Mouse (Mus musculus) heart, postnatal 14 days (tissue): Measurements from ENCODE around the gene Nusap1. TPM values are rescaled to one million over a fixed set of nuclear protein-coding genes. Genes with fewer than 3 reads are reported as not detected.
"Not testable (repeated sequence)": the region's sequence is repeated elsewhere in the genome, so short reads cannot be mapped to it uniquely, and the experiment has no call there.

Experiments used
- DNase-seq, 2 experiments: peaks; one replicate each; pipeline ENCODE4 v3.0.0; 2021 to 2022
- intact Hi-C: fragments of 180-260 bp; cut with DNase I; formaldehyde crosslinking; loops from one replicate; pipeline ENCODE4 v1.15.1; 2025
- long read RNA-seq, 2 experiments: library from polyadenylated mRNA; stranded (forward); transcript quantifications; one replicate each; pipeline ENCODE4 v2.0.0; 2021
- total RNA-seq, 2 experiments: library from RNA; stranded (reverse); gene quantifications; 2 replicates each; pipeline ENCODE4 v1.2.3; 2021

Nusap1 gene
- total RNA-seq: 1 to 10 TPM; 3.6 to 6.4 TPM
- long read RNA-seq, experiment 1, transcript Nusap1-202 (11 exons, 2,960 nt): major isoform, 26 of 31 reads
- long read RNA-seq, experiment 1, partial matches to known transcripts: 2 of 31 reads
- long read RNA-seq, experiment 1, other reads (novel, unspliced or antisense): 0 of 31 reads
- long read RNA-seq, experiment 2, transcript Nusap1-202 (11 exons, 2,960 nt): major isoform, 11 of 11 reads
- long read RNA-seq, experiment 2, partial matches to known transcripts: 0 of 11 reads
- long read RNA-seq, experiment 2, other reads (novel, unspliced or antisense): 0 of 11 reads

GRCm38 (mm10) chr2:119618199-119618982, at the start of gene Nusap1, which contains the start of gene Oip5:
Gene Nusap1 (plus strand): TSS chr2:119618298.
Gene Oip5 (minus strand): TSS chr2:119618469.
- intact Hi-C loops: no loop called here
- peak; percentile 88 to 93 for DNase-seq

GRCm38 (mm10) chr2:119572471-119572870, 45.6 kb upstream of the Nusap1 start:
- DNase-seq: no peak
- intact Hi-C loops: no loop called here

DNA sequence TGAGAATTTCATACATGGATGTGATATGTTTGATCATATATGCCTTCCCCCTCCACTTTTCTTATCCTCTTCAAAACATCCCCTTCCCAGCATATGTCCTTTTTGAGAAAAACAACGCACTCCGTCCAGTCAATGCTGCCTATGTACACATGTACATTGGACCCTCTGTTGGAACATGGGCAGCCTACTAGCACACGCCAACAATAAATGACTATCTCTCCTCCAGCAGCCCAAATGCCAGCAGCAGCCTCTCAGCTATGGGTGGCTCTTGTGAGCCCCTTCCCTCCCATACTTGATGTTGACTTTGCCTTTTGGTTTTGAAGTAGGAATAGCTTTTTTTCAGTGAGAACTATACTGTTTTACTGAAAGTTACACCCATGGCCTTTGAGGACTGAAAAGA, 36.5 kb upstream of the Nusap1 start:
- DNase-seq: no peak
- intact Hi-C loops: no loop called here

GRCm38 (mm10) chr2:119583439-119583838, 34.7 kb upstream of the Nusap1 start:
- intact Hi-C loops: no loop called here
- DNase-seq: no peak

- no peak for DNase-seq
- intact Hi-C loops: no loop called here
Observed at GRCm38 (mm10) chr2:119584282-119584681, 33.8 kb upstream of the Nusap1 start.

DNA sequence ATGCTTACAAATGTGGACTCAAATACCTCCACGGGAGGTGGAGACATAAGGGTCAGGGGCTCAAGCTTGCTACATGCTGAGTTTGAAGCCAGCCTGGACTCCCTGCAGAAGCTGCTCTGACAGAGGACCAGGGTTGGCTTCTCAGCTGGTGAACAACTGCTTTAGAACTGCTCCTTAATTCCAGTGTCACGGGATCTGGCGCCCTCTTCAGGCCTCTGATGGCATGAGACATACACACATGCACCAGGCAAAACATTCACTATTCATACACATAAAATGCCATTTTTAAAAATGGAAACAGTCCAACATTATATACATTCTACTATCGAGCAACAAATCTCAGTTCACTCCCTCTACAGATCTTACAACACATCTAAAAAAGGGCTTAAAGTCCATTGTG, 30.7 kb upstream of the Nusap1 start:
- intact Hi-C loops: loop anchor here (2.0 kb wide), 1 partner anchor 45 kb away; no protein-coding TSS in a partner anchor

GRCm38 (mm10) chr2:119591247-119591646, 26.9 kb upstream of the Nusap1 start:
- intact Hi-C loops: loop anchor here (5.0 kb wide), 1 partner anchor 114 kb away; the partner anchor contains the start of gene Ino80
- no peak for DNase-seq

More for the DNA sequence above, 30.7 kb upstream of the Nusap1 start:
- peak; percentile 59 to 70 for DNase-seq

GRCm38 (mm10) chr2:119593765-119594112, 24.4 kb upstream of the Nusap1 start:
- intact Hi-C loops: loop anchor here (2.0 to 5.0 kb wide), 2 partner anchors 23 to 116 kb away; partner anchors contain the start of gene Ino80

GRCm38 (mm10) chr2:119594113-119594981, 23.8 kb upstream of the Nusap1 start:
- intact Hi-C loops: loop anchor here (2.0 to 5.0 kb wide), 2 partner anchors 22 to 117 kb away; partner anchors contain the start of gene Ino80
- DNase-seq: peak; percentile 96 to 98

More at GRCm38 (mm10) chr2:119593765-119594112, 24.4 kb upstream of the Nusap1 start:
- DNase-seq: peak in 1 of 2 experiments; percentile 3

DNA sequence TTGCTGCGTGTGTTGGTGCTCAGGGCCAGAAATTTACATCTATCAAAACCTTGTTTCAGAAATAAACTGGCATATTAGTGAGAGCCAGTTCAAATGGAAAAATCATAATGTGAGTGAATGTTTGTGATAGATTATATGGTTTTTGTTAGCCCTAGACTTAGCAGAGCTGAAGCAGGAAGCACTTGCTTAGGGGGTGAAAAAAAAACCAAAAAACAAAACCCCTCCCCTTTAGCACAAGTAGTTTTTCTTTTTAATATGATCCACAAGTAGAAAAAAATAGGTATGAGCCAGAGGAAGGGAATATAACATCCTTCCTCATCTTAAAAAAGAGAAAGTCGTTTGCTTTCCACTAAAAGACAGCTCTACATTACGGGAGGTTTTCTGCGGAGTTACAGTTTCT, 22.8 kb upstream of the Nusap1 start:
- DNase-seq: no peak
- intact Hi-C loops: loop anchor here (2.0 kb wide), 1 partner anchor 21 kb away; no protein-coding TSS in a partner anchor

GRCm38 (mm10) chr2:119596781-119597330, 21.2 kb upstream of the Nusap1 start:
- no peak for DNase-seq
- intact Hi-C loops: no loop called here

- no peak for DNase-seq
- intact Hi-C loops: no loop called here
Observed at GRCm38 (mm10) chr2:119601027-119601426, 17.1 kb upstream of the Nusap1 start.

DNA sequence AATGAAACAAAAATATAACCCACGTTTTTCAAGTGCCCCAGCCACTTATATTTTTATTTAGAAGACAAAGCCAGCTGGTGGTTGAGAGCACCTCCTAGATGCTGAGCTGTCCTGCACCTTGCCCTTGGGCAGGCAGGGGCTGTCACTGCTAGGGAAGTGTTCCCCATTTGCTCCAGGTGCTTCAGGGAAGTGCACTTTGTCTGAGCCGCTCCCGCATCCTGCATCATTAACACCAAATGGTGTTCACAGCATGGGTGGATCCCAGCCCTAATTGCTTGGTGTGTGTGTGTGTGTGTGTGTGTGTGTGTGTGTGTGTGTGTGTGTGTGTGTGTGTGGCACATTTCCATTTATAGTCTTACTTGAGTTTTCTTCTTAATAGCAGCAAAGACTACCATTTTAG, 16.5 kb upstream of the Nusap1 start:
- intact Hi-C loops, DNase-seq: not testable (repeated sequence)

DNA sequence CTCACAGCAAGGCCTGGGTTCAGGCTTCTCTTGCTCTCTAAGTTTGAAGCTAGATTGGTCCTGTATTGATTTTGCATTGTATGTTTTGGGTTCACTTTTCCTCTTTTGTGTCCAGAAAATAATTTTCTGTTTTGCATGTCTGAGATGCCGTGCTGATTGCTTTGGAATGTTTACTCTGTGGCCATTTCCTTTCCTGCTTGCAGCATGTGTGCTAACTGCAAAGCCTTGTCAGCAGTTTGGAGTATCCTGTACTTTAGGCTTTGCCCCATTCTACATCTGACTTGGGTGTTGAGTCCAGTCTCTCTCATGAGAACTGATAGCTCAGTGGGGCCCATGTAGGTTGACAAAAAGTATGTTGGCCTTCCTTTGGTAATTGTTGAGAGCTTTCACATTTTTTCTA, 15.6 kb upstream of the Nusap1 start:
- no peak for DNase-seq

GRCm38 (mm10) chr2:119603909-119604308, 14.2 kb upstream of the Nusap1 start:
- DNase-seq: no peak
- intact Hi-C loops: no loop called here

More for the DNA sequence above, 15.6 kb upstream of the Nusap1 start:
- intact Hi-C loops: no loop called here

DNA sequence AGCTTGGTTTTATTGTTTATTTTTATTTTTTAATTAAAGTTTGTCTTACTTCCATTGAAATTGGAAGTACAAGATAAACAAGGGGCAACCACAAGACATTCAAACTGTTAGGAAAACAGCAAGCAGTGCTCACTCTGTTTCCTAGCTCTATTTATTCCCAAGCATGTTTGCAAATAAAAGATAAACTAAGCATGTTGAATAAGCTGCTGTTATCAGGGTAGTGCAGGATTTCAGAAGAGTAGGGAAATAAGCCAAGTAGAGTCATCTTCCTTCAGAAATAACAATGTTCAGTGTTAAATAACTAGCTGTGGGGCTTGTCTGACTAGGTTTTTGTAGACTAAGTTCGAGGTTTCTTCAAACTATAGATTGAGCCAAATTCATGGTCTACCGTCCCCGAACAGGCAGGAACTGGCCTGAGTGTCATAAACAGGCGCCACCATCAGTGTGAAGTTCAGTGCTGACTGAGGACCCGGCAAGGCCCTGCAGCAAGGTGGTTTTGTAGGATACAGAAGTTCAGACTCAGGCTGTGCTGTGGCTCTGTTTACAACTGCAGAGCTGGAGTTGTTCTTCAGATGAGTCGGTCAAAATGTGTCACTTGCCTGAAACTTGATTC, 12.6 kb upstream of the Nusap1 start:
- intact Hi-C loops: no loop called here

GRCm38 (mm10) chr2:119607023-119607422, 11.1 kb upstream of the Nusap1 start:
- DNase-seq: no peak

More for the DNA sequence above, 12.6 kb upstream of the Nusap1 start:
- no peak for DNase-seq

DNA sequence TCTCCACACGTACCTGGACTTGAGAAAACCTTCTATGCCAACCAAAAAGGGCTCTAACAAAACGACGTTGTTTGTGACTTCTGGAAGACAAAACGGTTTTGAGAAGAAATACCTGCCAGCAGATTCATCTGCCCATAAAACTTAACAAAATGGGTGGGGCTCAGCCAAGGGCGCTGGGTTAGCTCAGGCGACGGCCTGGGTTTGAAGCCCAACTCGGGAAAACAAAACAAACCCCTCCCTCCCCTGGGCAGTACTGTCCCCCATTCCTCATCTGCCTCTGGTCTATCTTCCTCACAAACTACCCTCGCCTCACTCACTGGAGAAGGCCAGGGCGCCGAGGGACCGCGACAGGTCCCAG, 278 bp upstream of the Nusap1 start:
- intact Hi-C loops: loop anchor here (2.0 kb wide), 1 partner anchor 23 kb away; no protein-coding TSS in a partner anchor
- DNase-seq: no peak

More at GRCm38 (mm10) chr2:119607023-119607422, 11.1 kb upstream of the Nusap1 start:
- intact Hi-C loops: no loop called here

DNA sequence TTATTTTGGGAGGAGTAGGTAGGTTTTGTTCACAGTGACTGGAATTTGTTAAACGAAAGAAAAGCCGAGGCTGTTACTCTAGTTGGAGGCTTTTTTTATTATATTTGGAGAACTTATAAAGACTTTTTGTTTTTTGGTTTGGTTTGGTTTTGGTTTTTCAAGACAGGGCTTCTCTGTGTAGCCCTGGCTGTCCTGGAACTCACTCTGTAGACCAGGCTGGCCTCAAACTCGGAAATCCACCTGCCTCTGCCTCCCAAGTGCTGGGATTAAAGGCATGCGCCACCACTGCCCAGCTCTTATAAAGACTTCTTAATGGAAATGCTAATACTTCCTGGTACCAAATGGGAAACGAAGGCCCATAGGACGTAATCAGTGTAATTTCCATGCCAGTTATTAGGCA, 904 bp downstream of the Nusap1 start:
- intact Hi-C loops, DNase-seq: not testable (repeated sequence)
